ENCODE assay signal across 1 mouse cellular context in genomic region chr6:129547277-129547676, GRCm38 (mm10).
TF ChIP-seq lines count a peak whose summit lies in the region.

No protein-coding gene starts in this region.

TF ChIP-seq in CH12.LX, 34 proteins besides CTCF, POLR2A, EP300 and RAD21 (continued from another document):
- TF ChIP-seq TCF12 (IDR thresholded peaks at IDR 0.05; ENCODE audit: low read depth, low read length) = no peak
- no peak for TF ChIP-seq ETS1 (conservative IDR thresholded peaks at IDR 0.05; ENCODE audit: low read depth, low read length)
- TF ChIP-seq ELF1 (IDR thresholded peaks at IDR 0.05; ENCODE audit: low read depth, low read length) = no peak
